Mouse (Mus musculus) layer of hippocampus, adult 8-10 months (tissue): Measurements from ENCODE around the gene Gpatch1. TPM values are rescaled to one million over a fixed set of nuclear protein-coding genes. Genes with fewer than 3 reads are reported as not detected.

Source experiments
- DNase-seq, 2 experiments: peaks; one replicate each; pipeline ENCODE4 v3.0.0; 2022; ENCODE audit warnings: low spot score in 2 of 2
- total RNA-seq, 4 experiments: library from RNA; stranded (reverse); gene quantifications; 2 replicates each; pipeline ENCODE4 v1.2.4; 2022

The Gpatch1 gene
- total RNA-seq: 10 to 100 TPM; 25.3 to 30.4 (median 26.5) TPM

DNA sequence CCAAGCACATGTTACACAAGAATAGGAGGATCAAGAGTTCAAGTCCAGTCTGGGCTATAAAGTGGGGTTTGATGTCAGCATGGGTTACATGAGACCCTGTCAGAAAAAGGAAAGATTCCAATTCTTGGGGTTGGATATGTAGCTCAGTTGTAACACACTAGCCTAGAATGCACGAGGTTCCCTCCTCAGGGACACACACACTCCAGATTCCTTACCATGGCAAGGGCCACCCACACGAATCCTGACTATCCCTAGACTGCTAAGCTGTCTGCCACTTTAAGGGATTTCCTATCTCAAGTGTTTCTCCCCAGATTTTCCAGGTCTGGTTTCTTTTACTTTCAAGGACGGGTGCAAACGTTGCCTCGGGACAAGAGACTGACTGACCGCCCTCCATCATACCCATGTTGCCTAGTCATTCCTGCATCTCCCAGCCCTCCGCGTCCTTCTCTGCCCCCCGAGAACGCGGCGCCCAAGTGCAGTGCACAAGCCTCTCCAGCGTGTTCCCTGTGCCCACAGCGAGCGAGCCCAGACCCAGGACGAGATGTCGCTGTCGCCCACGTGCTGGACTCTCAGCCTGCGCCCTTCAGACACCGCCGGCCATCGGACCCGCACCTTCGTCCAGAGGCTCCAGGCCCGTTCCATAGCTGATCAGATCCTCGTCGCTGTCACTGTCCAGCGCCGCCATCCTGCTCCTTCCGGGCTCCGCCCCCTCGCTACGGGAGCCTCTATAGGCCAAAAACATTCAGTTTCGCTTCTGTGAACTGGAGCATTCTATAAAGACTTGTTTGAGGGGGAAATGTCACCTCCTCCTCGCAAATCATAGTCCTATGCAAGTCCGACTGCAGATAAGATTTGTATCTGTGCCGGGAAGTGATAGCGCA lies at the start of gene Gpatch1:
Gene Gpatch1 (minus strand): TSS at position 712 of the 881 bp plus-strand sequence.
- peak; percentile 88 to 95 for DNase-seq

DNA sequence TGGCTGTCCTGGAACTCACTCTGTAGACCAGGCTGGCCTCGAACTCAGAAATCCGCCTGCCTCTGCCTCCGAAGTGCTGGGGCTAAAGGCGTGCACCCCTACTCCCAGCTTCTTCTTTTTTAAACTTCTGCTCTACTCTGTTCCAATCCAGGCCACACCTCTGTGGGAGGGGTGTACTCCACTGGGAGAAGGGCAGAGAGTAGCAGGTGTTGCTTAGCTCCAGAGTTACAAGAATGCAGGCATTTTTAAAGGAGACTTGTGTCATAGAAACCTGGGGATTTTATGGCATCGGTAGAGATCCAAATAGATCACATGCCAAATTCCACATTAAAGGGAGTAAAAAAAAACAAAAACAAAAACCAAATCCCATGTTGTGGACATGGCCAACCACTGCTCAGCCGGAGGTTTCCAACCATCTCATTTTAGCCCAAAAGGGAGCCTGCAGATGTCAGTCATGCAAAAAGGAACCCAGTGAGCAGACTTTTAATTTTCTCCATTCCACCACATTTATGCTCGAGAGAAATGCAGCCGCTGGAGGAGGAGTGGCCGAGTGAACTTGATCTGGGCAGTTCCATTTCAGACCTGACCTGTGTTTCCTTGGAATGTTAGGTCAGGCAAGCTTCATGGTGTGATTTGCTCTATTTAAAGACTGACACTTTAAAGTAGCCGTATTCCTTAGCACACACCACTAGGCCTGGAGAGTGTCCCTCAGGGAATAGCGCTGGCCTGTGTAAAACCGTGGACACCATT lies 47.1 kb upstream of the Gpatch1 start:
- DNase-seq: no peak

DNA sequence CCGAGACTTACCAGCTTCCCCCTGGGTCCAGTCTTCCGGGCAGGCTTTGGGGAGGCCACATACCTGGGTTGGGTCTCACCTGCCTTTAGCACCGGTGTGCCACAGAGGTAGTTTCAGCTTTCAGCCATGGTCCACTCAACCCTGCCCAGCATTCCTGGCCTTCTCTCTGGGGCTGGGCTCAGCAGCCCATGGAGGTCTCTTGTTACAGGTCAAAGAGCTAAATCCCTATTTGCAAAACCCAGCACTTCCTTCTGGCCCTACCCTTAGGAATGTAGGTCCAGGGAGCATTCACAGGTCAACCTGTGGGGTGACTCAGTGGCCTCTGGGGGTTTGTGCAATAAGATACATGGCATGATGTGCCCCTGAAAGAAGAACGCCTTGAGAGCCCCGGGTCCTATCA lies 44.6 kb upstream of the Gpatch1 start:
- DNase-seq: no peak

DNA sequence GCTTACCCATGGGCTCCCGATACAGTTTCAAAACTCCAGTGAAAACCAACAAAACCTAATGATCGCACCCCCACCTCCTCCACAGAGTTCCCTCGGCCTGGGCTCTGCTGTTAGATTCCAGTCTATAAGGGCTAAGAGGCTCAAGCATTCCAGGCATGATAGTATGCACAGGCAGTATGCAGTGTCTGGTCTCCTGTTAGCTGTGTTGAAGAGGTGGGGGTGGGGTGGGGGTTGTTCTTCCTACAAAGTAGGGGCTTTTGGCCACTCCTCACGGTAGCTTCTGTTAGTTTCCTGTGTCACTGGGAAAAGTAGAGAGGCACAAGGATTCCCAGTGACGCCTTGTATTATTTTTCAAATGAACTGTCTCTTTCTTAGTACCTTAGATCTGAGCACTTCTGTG lies 44.0 kb upstream of the Gpatch1 start:
- DNase-seq: no peak

DNA sequence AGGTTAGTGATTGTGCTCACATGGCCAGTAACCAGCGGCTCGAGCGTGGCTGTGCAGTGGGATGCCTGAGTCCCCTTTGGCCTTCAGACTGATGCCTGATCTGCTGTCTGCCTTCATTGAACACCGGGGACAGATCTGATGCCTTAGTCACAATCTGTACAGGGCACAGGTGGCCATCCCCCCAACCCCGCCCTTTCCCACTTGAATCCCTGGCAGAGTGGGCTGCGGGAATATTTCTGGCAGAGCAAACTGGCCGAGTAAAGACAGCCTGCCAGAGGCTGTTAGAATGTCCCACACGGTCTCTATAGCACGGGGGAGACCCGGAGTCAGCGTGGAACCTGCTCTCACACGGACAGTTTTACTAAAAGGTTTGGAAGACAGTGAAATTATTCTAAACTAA lies 39.4 kb upstream of the Gpatch1 start:
- DNase-seq: no peak

DNA sequence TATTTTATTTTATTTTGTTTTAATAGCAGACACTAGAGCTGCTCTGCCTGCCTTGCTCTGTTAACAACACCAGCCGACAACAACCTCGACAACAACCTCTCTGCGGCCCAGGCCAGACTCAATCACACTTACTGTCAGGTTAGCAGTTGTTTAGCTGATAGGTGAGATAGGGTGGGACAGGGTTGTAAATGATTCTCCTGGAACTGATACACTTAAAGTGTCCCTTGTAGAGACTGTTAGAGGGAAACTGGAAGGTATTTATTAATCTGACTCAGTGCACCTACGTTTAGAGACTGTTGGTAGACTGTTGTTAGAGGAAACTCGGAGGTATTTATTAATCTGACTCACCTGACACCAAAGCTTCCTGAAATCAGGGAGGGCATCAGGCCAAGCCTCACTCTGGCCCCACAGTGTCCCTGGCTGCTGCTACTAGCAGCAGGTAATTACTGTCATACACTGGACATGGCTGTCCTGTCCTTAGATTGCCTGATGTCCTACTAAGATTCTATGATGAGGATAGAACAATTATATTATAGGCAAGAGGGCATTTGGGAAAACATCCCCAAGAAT lies 37.1 kb upstream of the Gpatch1 start:
- no peak for DNase-seq

DNA sequence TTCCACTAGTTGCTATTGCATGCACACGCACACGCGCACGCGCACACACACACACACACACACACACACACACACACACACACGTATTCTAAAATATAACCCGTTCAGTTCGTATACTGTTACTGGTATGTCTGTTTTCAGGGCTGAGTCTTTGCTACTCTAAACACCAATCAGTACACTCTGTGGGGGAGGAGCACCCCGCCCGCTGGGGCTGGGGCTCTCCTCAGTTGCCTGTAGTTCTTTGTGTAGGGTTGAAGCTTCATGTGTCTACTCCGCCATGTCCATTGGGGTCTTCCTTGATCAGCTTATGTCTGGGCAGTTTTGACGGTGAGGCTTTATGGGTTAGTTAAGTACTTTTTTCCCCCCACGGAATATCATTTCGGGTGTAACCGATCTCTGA lies 35.1 kb upstream of the Gpatch1 start:
- no peak for DNase-seq

DNA sequence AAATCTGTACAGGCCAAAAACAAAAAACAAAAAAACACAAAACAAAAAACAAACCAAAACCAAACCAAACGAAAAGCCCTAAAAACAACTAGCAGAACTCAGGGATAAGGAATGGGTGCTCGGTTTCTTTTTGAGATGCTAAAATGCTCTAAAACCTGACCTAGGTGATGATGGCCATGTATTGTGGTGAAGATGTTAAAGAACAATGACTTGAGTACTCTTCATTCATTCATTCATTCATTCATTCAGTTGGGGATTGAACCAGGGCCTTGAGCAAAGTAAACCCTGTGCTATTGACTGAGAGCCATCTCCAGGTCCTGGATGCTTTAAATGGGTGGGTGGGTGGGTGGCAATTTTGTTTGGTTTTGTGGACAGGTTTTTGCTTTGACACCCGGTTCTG lies 32.9 kb upstream of the Gpatch1 start:
- DNase-seq: no peak

DNA sequence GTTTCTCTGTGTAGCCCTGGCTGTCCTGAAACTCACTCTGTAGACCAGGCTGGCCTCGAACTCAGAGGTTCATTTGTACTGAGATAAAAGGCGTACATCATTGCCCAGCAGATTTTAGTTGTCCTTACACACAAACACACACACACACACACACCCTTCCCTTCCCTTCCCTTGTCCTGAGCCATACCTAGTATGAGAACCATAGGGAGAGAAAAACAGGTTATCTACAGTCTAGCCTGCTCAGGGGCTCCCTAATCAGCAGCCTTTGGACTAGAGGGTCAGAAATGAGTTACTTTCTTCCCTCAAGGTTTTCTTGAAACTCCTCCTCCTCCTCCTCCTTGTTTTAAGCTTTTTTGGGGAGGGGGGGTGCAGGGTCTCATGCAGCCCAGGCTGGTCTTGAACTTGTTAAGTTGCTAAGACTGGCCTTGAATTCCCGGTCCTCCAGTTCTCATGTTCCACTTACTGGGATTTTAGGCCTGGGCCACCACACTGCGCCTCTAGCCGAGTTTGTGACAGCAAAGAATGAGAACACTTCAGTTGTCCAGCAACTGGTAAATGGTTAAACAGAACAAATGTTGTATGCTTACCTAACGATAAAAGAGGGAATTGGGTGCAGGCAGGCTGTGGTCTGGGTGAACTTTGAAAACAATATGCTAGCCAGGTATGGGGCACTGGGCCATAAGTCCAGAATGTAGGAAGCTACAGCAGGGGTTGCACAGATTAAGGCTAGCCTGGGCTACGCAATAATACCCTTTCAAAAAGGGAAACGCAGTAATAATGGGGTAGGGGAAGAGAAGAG lies 31.8 kb upstream of the Gpatch1 start:
- no peak for DNase-seq

DNA sequence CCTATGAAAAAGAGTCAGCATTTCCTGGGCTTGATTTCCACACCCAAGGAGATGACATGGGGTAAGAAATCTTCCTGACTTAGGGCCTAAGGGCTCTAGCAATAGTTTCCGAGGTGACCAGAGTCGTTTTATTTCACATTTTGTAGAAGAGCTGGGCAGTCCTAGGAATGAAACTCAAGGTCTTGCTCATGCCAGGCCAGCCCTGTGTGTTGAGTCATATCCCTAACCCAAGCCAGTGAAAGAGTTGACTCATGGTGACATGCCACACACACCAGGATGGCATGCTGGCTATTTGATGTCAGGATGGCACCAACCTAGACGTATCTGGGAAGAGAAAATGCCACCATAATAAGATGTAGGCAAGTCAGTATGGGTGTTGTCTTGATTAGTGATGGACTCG lies 30.8 kb upstream of the Gpatch1 start:
- no peak for DNase-seq

DNA sequence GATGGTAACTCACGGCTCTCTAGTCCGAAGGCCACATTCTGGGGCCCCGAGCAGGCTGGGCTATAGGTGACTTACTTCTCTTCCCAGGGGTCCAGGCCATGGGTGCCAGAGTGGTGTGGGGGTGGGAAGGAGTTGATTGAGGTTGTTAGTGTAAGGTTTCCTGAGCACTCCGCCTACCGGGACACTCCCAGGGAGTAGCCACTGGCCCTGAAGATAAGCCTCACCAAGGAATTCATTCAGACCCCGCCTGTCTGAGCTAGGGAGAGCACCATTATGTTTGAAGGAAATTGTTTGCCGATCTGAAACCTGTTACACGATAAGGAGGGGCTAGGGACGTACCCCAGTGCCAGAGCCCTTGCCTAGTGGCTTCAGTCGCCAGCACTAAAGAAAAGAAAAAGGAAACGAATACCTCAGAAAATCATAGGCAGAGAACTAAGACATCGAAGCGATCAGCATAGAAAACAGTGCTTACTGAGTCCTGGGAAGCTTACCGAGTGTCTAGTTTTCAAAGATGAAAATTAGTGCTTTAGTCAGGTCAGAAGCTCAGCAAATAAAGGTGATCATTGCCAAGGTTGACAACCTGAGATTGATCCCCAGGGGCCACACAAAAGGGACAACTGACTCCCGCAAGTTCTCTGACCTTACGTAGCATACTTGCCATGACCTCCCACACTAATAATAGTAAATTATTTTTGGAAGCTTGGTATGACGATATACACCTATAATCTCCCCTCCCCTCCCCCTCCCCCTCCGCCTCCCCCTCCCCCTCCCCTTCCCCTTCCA lies 29.9 kb upstream of the Gpatch1 start:
- no peak for DNase-seq

DNA sequence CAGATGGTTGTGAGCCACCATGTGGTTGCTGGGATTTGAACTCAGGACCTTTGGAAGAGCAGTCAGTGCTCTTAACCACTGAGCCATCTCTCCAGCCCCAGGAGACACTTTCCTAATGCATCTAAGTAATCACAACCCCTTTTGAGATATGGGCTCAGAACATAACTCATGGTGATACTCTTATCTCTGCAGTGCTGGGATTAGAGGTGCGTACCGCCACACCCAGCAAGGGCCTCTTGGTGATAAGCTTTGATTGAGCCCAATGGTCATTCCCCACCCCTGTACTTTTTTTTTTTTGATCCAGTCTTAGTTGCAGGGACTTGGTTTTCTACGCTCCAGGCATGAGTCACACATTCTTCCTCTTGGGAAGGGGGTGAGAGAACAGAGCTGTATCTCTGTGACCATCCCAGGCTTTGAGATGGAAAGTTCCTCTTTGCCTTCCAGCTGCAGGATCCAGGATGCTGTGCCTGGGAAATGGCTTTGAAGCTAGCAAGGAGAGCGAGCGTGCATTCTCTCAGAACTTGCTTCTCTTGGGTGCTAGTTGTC lies 26.6 kb upstream of the Gpatch1 start:
- DNase-seq: no peak

DNA sequence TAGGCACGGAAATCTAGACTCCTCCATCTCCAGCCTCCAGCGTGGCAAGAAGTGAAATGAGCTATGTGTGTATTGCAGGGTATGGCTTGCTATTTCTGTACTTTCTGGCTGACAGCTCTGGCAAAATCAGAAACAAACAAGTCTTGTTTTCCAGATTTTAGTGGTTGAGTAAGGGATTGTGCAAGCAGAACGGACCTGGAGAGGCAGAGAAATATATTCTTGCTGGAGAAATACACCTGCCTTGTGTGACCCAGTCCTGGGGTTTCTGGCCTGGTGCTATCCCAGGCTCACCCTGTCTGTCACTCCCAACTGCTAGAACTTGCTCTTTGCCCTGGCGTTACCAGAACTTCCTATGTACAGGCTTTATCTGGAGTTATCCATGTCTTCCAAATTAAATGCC lies 24.3 kb upstream of the Gpatch1 start:
- no peak for DNase-seq

DNA sequence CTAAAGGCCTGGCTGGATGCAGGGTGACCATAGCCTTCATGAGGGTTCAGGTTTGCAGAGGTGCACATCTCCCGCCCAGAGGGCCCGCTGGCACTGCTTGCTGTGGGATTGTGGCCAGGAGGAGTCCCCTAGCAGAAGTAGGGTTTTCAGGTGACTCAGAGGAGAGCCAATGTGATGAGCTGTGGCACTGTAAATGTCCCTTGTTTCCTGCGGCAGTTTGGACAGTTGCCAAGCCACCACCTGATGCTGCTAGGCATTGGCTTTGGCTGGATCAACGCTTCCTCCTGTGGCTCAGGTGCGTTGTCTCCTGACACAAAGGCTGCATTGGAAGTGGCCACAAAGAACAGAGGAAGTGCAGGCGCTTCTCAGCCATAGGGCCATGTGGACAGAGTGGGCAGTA lies 23.0 kb upstream of the Gpatch1 start:
- DNase-seq: no peak

DNA sequence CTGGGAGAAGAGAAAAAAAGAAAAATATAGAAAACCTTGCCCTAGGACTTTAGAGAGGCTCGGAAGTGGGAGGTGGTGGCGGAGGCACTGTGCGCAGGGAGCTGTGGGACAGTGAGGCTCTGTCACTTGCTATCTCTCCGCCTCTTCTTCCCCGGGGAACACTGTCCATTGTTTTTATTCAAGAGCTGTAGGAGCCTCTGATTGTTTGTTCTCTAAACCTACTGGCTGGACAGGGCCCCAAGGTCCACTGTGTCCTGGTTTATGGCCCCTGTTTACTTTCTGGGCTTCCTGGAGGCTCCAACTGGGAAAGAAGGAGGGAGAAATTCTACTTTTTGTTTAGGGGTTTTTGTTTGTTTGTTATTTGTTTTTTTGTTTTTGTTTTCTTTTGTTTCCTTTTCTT lies 22.0 kb upstream of the Gpatch1 start:
- DNase-seq: no peak

DNA sequence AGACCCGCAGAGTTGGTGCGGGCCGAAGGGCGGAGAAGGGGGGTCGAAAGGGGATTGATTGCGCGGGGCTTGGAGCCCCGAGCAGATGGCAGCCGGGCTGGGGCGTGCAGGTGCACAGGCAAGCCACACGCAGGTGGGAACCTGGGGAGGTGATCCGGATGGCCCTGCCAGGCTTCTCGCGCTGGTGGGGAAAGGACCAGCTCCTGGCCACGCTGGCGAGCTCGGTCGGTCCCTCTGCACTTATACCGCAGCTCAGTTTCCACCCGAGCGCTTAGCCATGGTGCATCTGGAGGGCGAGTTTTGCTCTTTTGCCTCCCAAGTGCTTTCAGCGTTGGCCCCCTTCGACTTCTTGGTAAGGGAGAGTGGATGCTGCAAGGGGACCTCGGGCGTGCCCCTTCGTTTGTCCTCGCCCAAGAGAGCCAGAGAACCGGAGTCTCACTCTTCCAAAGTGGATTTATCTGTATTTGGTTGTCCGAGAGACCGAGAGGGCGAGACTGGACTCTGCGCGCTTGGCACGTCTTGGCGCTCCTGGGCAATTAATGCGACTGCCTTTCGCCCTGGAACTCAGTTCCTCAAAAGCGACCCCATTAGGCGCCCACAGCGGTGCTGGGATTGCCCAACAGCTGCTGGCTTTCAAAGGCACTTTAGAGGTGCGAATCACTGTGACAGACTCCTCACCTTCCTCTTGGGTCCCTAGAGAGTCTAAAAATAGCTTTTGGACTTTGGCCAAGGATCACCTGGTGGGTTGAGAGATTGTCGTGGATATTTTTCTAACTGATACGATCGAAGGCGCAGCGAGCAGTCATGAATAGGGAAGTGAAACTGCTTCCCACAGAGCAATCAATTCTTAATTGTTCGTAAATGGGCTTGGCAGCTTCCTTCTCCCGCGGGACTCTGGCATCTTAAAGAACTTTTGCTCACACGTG lies 16.6 kb upstream of the Gpatch1 start:
- DNase-seq: no peak

DNA sequence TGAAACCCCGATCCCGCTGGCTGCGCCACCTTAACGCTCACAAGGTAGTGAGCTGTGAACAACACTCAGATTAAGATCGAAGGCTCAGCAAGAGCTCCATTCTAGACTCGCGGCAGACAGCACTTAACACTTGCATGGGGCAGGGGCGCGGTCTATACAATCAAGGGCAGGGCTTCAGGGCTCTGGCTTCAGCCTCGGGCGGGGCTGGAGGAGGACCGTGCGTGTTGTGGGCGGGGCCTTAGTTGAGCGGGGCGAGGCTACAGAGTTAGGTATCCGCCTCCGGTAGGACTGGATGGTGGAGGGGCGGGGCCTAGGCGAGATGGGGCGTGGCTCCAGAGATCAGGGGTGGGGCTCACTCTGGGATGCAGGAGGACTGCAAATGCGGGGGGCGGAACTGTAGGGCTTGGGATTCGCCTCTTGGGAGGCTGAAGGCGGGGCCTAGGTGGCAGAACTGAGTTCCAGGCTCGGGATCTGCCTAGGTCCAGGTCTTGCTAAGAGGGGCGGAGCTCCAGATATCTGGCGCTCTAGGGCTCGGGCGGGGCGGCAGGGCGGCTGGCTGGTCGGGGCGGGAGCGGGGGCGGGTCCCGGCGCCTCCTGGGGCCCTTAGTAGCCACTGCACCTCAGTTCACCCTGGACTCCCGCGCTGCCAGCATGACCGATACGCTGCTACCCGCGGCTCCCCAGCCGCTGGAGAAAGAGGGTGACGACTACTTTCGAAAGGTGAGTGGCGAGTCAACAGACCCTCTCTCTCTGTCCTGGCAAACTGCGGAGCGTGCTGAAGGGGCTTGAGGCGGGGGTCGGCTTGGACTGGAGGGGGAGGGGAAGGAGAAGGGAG lies 15.7 kb upstream of the Gpatch1 start, which contains the start of gene Rhpn2:
Gene Rhpn2 (plus strand): TSS at position 479 of the 835 bp plus-strand sequence.
- DNase-seq: peak; percentile 98 to 99

DNA sequence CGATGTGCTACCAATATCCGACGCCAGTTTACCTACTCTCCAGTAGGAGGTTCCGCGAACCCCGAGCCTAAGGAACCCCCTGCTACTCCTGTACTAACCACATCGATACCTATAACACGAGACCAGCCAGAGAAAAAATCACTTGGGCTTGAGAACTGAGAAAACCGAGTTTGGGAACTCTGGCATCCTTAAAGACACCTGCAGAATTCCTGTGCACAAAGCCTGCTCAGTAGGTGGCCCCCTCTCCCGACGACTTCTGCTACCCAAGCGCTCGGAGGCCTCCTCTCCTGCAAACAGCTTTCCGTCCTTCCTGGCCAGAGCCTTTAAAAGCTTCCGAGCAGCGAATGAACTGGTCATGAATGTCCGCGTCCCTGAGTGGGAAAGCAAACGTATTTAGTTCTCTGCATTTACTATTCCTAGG lies 15.0 kb upstream of the Gpatch1 start:
- no peak for DNase-seq
